Mouse (Mus musculus): ENCODE data around the gene Btn2a2. TPM values are rescaled to one million over a fixed set of nuclear protein-coding genes. Genes with fewer than 3 reads are reported as not detected.
A peak's percentile ranks its signal among the peaks of the same experiment; 100 is the strongest.

Btn2a2 gene
- polyA plus RNA-seq, 1 experiment: not detected

DNA sequence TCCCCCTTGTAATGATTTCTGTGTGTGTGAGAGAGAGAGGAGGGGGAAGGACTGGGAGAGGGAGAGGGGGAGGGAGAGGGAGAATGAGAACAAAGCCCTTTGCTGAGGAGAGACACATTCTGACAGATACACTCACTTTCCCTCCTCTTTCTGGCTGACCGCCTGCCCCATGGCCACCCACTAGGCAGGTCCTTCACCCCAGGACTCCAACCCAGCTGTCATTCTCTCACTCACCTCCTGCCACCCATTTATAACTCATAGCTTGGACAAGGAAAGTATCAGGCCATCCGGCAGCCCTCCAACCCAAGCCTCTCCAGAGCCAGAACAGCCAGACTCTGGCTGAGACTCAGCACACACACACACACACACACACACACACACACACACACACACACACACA lies 13.0 kb downstream of the Btn2a2 start:
- no peak overlapping the region for H3K4me3 ChIP-seq (replicated peaks; ENCODE audit: extremely low read depth, low read depth, low read length)
- no peak for DNase-seq
- H3K4me1 ChIP-seq (ENCODE audit: control insufficient read depth, insufficient read depth, low read length): no peaks in the 10 kb centered on the region
- TF ChIP-seq CTCF (IDR thresholded peaks at IDR 0.05; ENCODE audit: insufficient read depth, low read length) (no peak), POLR2A (IDR thresholded peaks at IDR 0.05; ENCODE audit: borderline replicate concordance, extremely low read depth, low read depth, low read length) (no peak)
- 43% methylated on average over 2 of the region's 2 CpGs for WGBS

DNA sequence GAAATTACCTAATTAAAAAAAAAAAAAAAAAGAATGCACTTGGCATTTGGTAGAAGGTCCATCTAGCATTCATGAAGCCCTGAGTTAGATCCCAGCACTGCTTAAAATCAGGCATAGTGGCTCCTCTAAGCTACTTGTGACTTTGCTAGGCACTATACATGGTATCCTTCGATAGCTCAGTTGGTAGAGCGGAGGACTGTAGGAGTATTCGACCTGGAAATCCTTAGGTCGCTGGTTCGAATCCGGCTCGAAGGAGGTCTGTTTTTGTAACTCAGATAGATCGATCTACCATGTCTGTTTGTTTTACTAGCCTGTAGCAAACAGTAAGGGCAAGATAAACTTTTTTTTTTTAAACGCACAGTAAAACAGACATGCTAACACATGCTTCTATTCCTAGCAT lies 21.7 kb downstream of the Btn2a2 start:
- no peak overlapping the region for H3K4me3 ChIP-seq (replicated peaks; ENCODE audit: extremely low read depth, low read depth, low read length)
- DNase-seq: peak; percentile 31
- H3K4me1 ChIP-seq (ENCODE audit: control insufficient read depth, insufficient read depth, low read length): peaks cover 3% of the 10 kb centered on the region; the same call in 1 of the 2 replicates
- WGBS: 9% methylated on average over 9 of the region's 9 CpGs
- TF ChIP-seq CTCF (IDR thresholded peaks at IDR 0.05; ENCODE audit: insufficient read depth, low read length) (no peak), POLR2A (IDR thresholded peaks at IDR 0.05; ENCODE audit: borderline replicate concordance, extremely low read depth, low read depth, low read length) (no peak)

DNA sequence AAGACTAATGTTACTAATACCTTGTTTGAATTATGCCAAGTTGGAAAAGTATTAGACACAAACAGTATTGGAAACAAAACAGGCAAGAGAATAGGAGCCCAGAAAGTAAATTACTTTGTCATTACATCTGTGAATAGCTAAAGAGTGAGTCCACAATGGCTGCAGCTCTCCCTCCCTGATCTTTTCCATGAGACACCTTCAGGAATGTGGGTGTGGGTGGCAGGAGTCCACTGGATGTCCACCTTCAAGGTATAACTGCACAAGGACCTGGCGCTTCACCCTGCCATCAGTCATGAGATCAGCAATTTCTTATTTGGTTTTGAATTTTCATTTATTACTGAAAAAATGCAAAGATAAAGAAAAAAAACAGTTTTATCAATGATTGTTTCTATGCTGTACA lies 22.4 kb downstream of the Btn2a2 start:
- peaks cover 3% of the 10 kb centered on the region; the same call in 1 of the 2 replicates for H3K4me1 ChIP-seq (ENCODE audit: control insufficient read depth, insufficient read depth, low read length)
- TF ChIP-seq CTCF (IDR thresholded peaks at IDR 0.05; ENCODE audit: insufficient read depth, low read length) (no peak), POLR2A (IDR thresholded peaks at IDR 0.05; ENCODE audit: borderline replicate concordance, extremely low read depth, low read depth, low read length) (no peak)
- H3K4me3 ChIP-seq (replicated peaks; ENCODE audit: extremely low read depth, low read depth, low read length): no peak overlapping the region
- DNase-seq: no peak
- WGBS: 82% methylated on average over 1 of the region's 1 CpGs

DNA sequence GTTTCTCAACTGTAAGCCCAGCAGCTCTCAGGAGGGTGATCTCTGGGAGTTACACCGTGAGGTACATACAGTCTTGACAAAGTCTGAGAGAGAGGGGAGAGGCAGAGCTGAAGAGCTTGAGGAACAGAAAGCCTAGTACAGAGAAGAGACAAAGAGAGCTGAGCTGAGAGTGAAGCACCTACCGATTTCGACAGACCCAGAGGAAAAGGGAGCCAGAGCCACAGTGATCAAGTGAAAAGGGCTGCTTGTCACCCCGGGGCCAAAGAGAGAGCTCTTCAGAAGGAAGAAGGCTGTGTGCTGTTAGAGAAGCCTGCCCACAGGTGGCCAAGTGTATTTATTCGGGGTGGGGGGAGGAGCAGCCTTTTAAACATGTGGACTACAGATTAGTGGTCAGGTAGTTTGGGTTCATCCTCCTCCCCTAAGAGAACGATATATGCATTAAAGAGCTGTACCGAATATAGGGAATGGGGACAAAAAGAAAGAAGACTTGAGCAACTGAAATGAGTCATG lies 23.0 kb downstream of the Btn2a2 start, which contains the start of gene Btn1a1:
Gene Btn1a1 (minus strand): TSS at position 302 of the 510 bp plus-strand sequence.
- 7% methylated on average over 7 of the region's 7 CpGs for WGBS
- TF ChIP-seq POLR2A (IDR thresholded peaks at IDR 0.05; ENCODE audit: borderline replicate concordance, extremely low read depth, low read depth, low read length): no peak
- TF ChIP-seq CTCF (IDR thresholded peaks at IDR 0.05; ENCODE audit: insufficient read depth, low read length): no peak
- no peak for DNase-seq
- no peak within 1 kb of the TSS for H3K4me3 ChIP-seq (replicated peaks; ENCODE audit: extremely low read depth, low read depth, low read length)
- H3K4me1 ChIP-seq (ENCODE audit: control insufficient read depth, insufficient read depth, low read length): peaks cover 3% of the 10 kb centered on the region; the same call in 1 of the 2 replicates

DNA sequence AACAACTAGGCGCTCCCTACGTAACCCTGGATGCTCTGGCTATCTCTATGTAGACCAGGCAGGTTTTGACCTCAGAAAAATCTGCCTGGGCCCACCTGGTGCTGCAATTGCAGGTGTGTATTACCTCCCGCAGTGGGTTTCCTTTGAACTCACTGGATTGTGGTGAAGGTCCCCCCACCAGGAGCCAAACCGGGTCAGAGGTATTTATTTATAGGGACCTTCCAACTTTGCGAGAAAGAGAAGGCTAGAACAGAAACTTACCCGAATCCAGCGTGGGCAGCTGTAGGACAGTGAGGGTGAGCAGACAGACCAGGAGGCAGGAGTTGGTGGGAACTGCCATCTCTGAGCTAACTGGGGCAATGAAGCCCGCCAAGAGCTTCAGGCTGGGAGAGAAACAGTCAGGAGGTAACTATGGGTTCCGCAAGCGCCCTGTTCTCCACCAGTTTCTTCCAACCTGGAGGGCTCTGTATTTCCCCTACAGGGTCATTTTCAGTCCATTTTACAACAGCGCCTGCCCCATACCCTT lies 23.8 kb downstream of the Btn2a2 start:
- no peak overlapping the region for H3K4me3 ChIP-seq (replicated peaks; ENCODE audit: extremely low read depth, low read depth, low read length)
- TF ChIP-seq POLR2A (IDR thresholded peaks at IDR 0.05; ENCODE audit: borderline replicate concordance, extremely low read depth, low read depth, low read length) (no peak), CTCF (IDR thresholded peaks at IDR 0.05; ENCODE audit: insufficient read depth, low read length) (no peak)
- H3K4me1 ChIP-seq (ENCODE audit: control insufficient read depth, insufficient read depth, low read length): peaks cover 3% of the 10 kb centered on the region; the same call in 1 of the 2 replicates
- no peak for DNase-seq
- 16% methylated on average over 11 of the region's 11 CpGs for WGBS

DNA sequence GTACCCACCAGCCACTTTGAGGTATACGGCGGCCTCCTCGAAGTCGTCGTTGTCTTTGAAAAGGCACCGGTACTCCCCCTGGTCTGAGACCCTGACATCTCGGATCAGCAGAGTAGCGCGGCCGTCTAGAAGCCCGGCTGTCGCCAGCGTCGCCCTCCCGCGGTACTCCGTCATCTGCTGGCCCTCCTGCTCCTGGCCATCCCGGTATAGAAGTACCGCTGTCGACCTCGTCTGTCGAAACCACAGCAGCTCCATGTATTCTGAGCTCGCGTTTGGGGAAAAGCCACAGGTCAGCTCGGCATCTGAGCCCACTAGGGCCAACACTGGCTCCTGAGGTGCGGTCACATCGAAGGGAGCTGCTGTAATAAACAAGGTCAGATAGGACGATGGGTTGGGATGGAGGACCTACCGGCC lies 24.4 kb downstream of the Btn2a2 start:
- DNase-seq: peak; percentile 41

DNA sequence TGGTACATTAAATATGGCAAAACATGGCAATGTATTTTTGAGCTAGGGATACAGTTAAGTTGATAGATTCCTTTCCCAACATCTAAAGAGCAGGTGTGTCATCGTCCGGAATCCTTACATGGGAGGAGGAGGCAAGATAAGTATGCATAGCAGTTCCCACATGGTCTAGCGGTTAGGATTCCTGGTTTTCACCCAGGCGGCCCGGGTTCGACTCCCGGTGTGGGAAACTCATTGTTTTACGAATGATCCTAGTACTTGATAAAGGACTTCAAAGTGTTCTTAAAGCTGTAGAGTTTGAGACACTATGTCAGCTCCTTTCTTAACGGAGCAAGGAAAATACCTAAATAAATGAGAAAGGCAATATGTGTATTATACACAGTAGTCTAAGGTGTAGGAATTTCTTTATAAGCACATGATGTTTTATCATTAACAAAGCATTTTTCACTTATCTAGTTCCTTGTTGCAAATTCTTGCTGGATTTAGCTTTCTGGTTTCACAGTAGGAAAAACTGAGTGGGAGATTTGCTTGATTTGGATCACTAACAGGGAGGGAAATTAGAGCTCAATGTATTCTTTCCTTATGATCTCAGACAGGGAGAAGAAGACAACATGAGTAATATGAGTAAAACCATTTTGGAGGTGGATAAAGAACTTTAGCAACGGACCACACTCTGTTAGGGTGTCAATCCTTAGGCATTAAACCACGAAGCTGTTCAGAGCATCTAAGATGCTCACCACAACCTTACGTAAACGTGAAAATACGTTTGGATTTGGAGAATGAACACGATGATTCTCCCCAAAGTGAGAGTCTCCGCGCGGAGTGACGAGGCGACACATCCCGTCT lies 25.1 kb downstream of the Btn2a2 start:
- TF ChIP-seq CTCF (IDR thresholded peaks at IDR 0.05; ENCODE audit: insufficient read depth, low read length): no peak
- no peak for TF ChIP-seq POLR2A (IDR thresholded peaks at IDR 0.05; ENCODE audit: borderline replicate concordance, extremely low read depth, low read depth, low read length)
- WGBS: 3% methylated on average over 21 of the region's 21 CpGs
- peak; percentile 52 for DNase-seq
- Histone ChIP-seq H3K4me1 (ENCODE audit: control insufficient read depth, insufficient read depth, low read length) (peaks cover 3% of the 10 kb centered on the region; the same call in 1 of the 2 replicates), H3K4me3 (replicated peaks; ENCODE audit: extremely low read depth, low read depth, low read length) (peak overlapping the region; percentile 83)

More for the DNA sequence above, 24.4 kb downstream of the Btn2a2 start:
- TF ChIP-seq POLR2A (IDR thresholded peaks at IDR 0.05; ENCODE audit: borderline replicate concordance, extremely low read depth, low read depth, low read length) (no peak), CTCF (IDR thresholded peaks at IDR 0.05; ENCODE audit: insufficient read depth, low read length) (no peak)
- H3K4me1 ChIP-seq (ENCODE audit: control insufficient read depth, insufficient read depth, low read length): peaks cover 3% of the 10 kb centered on the region; the same call in 1 of the 2 replicates
- H3K4me3 ChIP-seq (replicated peaks; ENCODE audit: extremely low read depth, low read depth, low read length): peak overlapping the region; percentile 83
- WGBS: under 1% methylated on average over 29 of the region's 29 CpGs

DNA sequence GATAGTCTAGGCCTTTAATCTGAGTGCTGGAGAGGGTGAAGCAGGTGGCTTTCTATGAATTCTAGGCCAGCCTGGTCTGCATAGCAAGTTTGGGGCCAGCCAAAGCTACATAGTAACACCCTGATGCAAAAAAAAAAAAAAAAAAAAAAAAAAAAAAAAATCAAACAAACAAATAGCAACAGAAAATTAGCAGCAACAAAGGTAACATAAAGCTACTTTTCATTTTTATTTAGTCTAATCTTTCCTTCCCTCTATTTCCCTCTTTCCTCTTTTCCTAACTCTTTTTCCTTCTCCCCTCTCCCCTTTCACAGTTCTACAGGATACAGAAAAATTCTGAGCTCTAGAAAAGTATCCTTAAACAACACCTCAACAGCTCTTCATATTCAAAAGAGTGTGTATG lies 26.0 kb downstream of the Btn2a2 start:
- H3K4me3 ChIP-seq (replicated peaks; ENCODE audit: extremely low read depth, low read depth, low read length): no peak overlapping the region
- DNase-seq: no peak
- TF ChIP-seq CTCF (IDR thresholded peaks at IDR 0.05; ENCODE audit: insufficient read depth, low read length) (no peak), POLR2A (IDR thresholded peaks at IDR 0.05; ENCODE audit: borderline replicate concordance, extremely low read depth, low read depth, low read length) (no peak)

DNA sequence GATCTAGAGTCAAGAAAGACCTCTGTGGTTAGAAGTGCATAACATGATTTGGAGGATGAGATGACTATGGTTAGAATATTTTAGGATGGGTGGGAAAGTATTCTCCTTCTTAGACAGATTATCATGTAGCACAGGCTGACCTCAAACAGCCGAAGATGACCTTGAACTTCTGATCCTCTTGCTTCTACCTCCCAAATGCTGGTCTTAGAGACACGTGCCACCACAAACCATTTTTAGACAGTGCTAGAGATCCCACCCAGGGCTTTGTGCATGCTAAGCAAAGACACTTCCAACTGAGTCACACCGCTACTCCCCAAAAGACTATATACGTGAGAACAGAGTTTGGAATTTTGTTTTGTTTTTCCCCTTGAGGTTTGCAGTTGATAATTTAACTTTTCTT lies 26.6 kb downstream of the Btn2a2 start:
- peaks cover 3% of the 10 kb centered on the region; the same call in 1 of the 2 replicates for H3K4me1 ChIP-seq (ENCODE audit: control insufficient read depth, insufficient read depth, low read length)
- WGBS: 89% methylated on average over 4 of the region's 4 CpGs
- H3K4me3 ChIP-seq (replicated peaks; ENCODE audit: extremely low read depth, low read depth, low read length): no peak overlapping the region
- TF ChIP-seq CTCF (IDR thresholded peaks at IDR 0.05; ENCODE audit: insufficient read depth, low read length): no peak
- TF ChIP-seq POLR2A (IDR thresholded peaks at IDR 0.05; ENCODE audit: borderline replicate concordance, extremely low read depth, low read depth, low read length): no peak
- no peak for DNase-seq

More for the DNA sequence above, 26.0 kb downstream of the Btn2a2 start:
- H3K4me1 ChIP-seq (ENCODE audit: control insufficient read depth, insufficient read depth, low read length): peaks cover 3% of the 10 kb centered on the region; the same call in 1 of the 2 replicates

Measured in lung, adult 2 months (tissue).